Mouse (Mus musculus) liver, postnatal 0 days (tissue): ENCODE data around the gene Pde10a. TPM values are rescaled to one million over a fixed set of nuclear protein-coding genes. Genes with fewer than 3 reads are reported as not detected.

Source experiments
- ATAC-seq: fragments of 200-750 bp; cut with Nextera tagmentation; 2 replicates; pipeline ENCODE4 v1.8.0; 2017; ENCODE audit warnings: mild to moderate bottlenecking, moderate library complexity
- DNase-seq: peaks from one replicate; pipeline ENCODE4 v3.0.0-alpha.2; 2016
- H3K27ac ChIP-seq: fragments of 300-500 bp; sonication (generic); 2 replicates; pipeline ENCODE4 v1.5.1; 2014; ENCODE audit warnings: antibody characterized with exemption, moderate library complexity, mild to moderate bottlenecking, low read depth
- H3K27me3 ChIP-seq: fragments of 300-500 bp; sonication (generic); 2 replicates; pipeline ENCODE4 v1.6.1; 2014; ENCODE audit warnings: low read length, control low read depth, mixed read lengths; ENCODE audit not compliant: insufficient read depth
- H3K36me3 ChIP-seq: fragments of 300-500 bp; sonication (generic); replicated peaks from 2 replicates; pipeline ENCODE4 v1.6.1; 2014; ENCODE audit warnings: mild to moderate bottlenecking, control low read depth, low read length, moderate library complexity, mixed read lengths; ENCODE audit not compliant: insufficient read depth
- H3K4me1 ChIP-seq: fragments of 300-500 bp; sonication (generic); 2 replicates; pipeline ENCODE4 v1.6.1; 2014; ENCODE audit warnings: antibody characterized with exemption, mild to moderate bottlenecking, control low read depth; ENCODE audit not compliant: insufficient read depth
- H3K4me2 ChIP-seq: fragments of 300-500 bp; sonication (generic); 2 replicates; pipeline ENCODE4 v1.6.1; 2014; ENCODE audit warnings: low read depth, mild to moderate bottlenecking, low read length, moderate library complexity, mixed read lengths
- H3K4me3 ChIP-seq: fragments of 300-500 bp; sonication (generic); 2 replicates; pipeline ENCODE4 v1.5.1; 2014; ENCODE audit warnings: low read depth, low read length
- H3K9ac ChIP-seq: fragments of 300-500 bp; sonication (generic); replicated peaks from 2 replicates; pipeline ENCODE4 v1.6.1; 2014; ENCODE audit warnings: mild to moderate bottlenecking, moderate library complexity
- H3K9me3 ChIP-seq: fragments of 300-500 bp; sonication (generic); 2 replicates; pipeline ENCODE4 v1.6.1; 2016; ENCODE audit warnings: mild to moderate bottlenecking, control low read depth, low read length, mixed read lengths
- CTCF ChIP-seq: sonication (generic); IDR thresholded peaks from 2 replicates; pipeline ENCODE4 v1.5.1; 2016; ENCODE audit warnings: antibody characterized with exemption, low read depth
- EP300 ChIP-seq: IDR thresholded peaks from 2 replicates; pipeline ENCODE4 v1.6.1; 2016; ENCODE audit warnings: antibody characterized with exemption, low read depth, mild to moderate bottlenecking
- WGBS: fragments of 180-500 bp; shearing (Covaris S2); extraction: QIAGEN DNeasy Blood & Tissue Kit; methylation state at CpG from one replicate; pipeline ENCODE4 v1.1.7; 2014; ENCODE audit not compliant: insufficient replicate concordance; 5-methylcytosine and 5-hydroxymethylcytosine counted together
- polyA plus RNA-seq: library from polyadenylated mRNA; unstranded; fragments of >200 nt; fragmentation: Nextera tagmentation; extraction: Ambion mirVana; gene quantifications from 2 replicates; pipeline ENCODE4 v1.2.1, GENCODE M21; 2015

Gene Pde10a
- polyA plus RNA-seq, 1 experiment from 2014 or later = 0.90 TPM

DNA sequence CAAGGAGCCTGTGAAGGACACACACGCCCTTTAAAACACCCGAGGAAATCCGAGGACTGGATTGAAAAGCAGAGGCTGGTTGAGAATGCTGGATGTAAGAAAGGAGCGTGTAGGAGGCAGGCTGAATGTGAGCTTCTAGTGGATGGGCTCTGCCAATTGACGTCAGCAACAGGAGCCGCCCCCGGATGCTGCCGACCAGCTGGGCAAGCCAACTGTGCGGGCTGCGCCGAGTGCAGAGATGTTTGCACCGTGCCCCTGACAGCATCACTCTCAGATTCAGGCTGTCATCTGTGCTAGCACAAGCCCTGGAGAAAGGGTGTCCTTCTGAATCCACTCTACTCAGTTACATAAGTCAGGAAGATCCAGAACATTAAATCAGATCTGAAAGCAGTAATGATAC lies 37.3 kb upstream of the Pde10a start:
- Histone ChIP-seq H3K9ac (no peak overlapping the region), H3K4me1 (no peaks in the 10 kb centered on the region), H3K27me3 (no peaks in the 10 kb centered on the region), H3K27ac (no peak overlapping the region), H3K4me3 (no peak overlapping the region), H3K9me3 (no peaks in the 10 kb centered on the region), H3K36me3 (no peaks in the 10 kb centered on the region), H3K4me2 (no peak overlapping the region)
- DNase-seq = no peak
- TF ChIP-seq CTCF (no peak), EP300 (no peak)
- no peak for ATAC-seq
- WGBS = 61% methylated on average over 12 of the region's 12 CpGs

DNA sequence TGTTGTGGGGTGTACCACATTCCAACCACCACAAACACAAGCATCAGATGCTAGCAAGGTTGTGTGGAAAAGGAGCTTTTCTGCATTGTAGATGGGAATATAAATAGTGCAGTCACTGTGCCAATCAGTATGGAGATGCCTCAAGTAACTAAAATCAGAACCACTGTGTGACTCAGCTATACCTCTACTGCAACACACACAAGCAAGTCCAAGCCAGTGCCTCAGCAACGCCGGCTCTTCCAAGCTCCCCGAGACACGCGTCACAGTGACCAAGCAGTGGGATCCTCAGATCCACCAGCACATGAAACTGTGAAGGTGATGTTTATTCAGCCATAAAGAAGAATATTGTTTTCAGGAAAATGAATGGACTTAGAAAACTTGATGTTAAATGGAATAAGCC lies 34.2 kb upstream of the Pde10a start:
- H3K4me1 ChIP-seq = no peaks in the 10 kb centered on the region
- WGBS = 85% methylated on average over 5 of the region's 5 CpGs
- DNase-seq (no peak), ATAC-seq (no peak)
- H3K27me3 ChIP-seq = no peaks in the 10 kb centered on the region
- H3K9me3 ChIP-seq = no peaks in the 10 kb centered on the region
- no peaks in the 10 kb centered on the region for H3K36me3 ChIP-seq
- no peak overlapping the region for H3K4me3 ChIP-seq
- H3K27ac ChIP-seq = no peak overlapping the region
- TF ChIP-seq CTCF = no peak
- TF ChIP-seq EP300 = no peak
- no peak overlapping the region for H3K9ac ChIP-seq
- H3K4me2 ChIP-seq = no peak overlapping the region

DNA sequence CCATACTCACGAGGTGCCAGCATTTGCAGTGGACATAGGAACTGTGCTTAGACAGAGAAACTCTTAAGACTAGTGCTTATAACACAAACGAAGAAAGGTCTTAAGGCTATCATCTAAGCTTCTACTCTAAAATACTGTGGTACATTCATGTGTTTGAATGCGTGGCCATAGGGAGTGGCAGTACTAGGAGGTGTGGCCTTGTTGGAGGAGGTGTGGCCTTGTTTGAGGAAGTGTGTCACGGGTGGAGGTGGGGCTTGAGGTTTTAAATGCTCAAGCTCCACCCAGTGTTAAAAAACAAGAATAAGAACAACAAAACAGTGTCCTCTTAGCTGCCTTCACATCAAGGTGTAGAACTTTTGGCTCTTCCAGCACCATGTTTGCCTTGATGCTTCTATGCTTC lies 31.7 kb upstream of the Pde10a start:
- no peaks in the 10 kb centered on the region for H3K36me3 ChIP-seq
- H3K9ac ChIP-seq = no peak overlapping the region
- DNase-seq (no peak), ATAC-seq (no peak)
- no peak overlapping the region for H3K4me3 ChIP-seq
- TF ChIP-seq CTCF (no peak), EP300 (no peak)
- no peaks in the 10 kb centered on the region for H3K4me1 ChIP-seq
- no peaks in the 10 kb centered on the region for H3K27me3 ChIP-seq
- H3K9me3 ChIP-seq = no peaks in the 10 kb centered on the region
- WGBS = 75% methylated on average over 4 of the region's 4 CpGs
- H3K27ac ChIP-seq = no peak overlapping the region
- H3K4me2 ChIP-seq = no peak overlapping the region

DNA sequence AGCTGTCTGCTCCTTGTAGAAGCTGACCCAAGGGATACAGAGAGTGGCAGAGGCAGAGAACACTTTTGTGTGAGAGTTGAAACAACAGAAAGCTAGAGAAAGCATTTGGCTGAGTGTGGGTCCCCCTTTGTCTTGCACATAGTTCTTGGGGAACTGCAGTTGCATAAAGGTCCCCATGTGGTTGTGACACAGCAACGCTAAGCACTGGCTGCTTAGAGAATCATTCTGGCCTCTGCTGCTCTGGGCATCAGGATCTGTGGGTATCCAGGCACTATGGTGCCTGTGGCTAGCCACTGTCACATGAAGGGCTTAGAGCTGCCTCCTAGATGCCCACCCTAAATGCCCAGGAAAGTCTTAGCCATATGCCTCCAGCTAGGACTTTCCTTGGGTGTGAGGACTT lies 27.0 kb upstream of the Pde10a start:
- Histone ChIP-seq H3K9ac (no peak overlapping the region), H3K27ac (peak overlapping the region; percentile 55; the same call in 1 of the 2 replicates), H3K36me3 (no peaks in the 10 kb centered on the region), H3K9me3 (no peaks in the 10 kb centered on the region), H3K4me2 (peak overlapping the region; percentile 4; the same call in 1 of the 2 replicates), H3K4me1 (no peaks in the 10 kb centered on the region), H3K4me3 (no peak overlapping the region), H3K27me3 (no peaks in the 10 kb centered on the region)
- DNase-seq (no peak), ATAC-seq (no peak)
- TF ChIP-seq CTCF = no peak
- no peak for TF ChIP-seq EP300
- 65% methylated on average over 1 of the region's 1 CpGs for WGBS

DNA sequence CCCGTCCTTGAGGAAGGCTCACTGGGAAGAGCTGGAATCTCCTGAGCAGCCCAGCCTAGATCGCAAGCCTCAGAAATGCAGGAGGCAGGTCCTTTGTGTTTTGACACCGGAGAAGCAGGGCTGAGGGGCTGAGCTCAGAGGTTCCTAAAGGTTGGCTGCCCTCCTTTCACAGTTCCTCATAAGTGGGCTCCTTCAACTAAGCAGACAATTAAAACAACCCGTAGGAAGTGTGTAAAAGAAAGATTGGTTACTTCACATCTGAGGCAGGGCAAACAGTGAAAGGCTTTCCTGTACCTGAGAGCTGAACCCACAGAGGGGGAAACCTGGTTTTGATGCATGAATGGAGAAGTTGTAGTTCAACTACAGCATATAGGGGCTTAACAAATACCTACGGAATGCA lies 26.5 kb upstream of the Pde10a start:
- peak overlapping the region; percentile 4; the same call in 1 of the 2 replicates for H3K4me2 ChIP-seq
- no peaks in the 10 kb centered on the region for H3K27me3 ChIP-seq
- no peak overlapping the region for H3K4me3 ChIP-seq
- DNase-seq (no peak), ATAC-seq (no peak)
- H3K9me3 ChIP-seq = no peaks in the 10 kb centered on the region
- no peak overlapping the region for H3K9ac ChIP-seq
- no peaks in the 10 kb centered on the region for H3K36me3 ChIP-seq
- TF ChIP-seq CTCF = no peak
- TF ChIP-seq EP300 = no peak
- peak overlapping the region; percentile 55; the same call in 1 of the 2 replicates for H3K27ac ChIP-seq
- 33% methylated on average over 5 of the region's 5 CpGs for WGBS
- no peaks in the 10 kb centered on the region for H3K4me1 ChIP-seq

DNA sequence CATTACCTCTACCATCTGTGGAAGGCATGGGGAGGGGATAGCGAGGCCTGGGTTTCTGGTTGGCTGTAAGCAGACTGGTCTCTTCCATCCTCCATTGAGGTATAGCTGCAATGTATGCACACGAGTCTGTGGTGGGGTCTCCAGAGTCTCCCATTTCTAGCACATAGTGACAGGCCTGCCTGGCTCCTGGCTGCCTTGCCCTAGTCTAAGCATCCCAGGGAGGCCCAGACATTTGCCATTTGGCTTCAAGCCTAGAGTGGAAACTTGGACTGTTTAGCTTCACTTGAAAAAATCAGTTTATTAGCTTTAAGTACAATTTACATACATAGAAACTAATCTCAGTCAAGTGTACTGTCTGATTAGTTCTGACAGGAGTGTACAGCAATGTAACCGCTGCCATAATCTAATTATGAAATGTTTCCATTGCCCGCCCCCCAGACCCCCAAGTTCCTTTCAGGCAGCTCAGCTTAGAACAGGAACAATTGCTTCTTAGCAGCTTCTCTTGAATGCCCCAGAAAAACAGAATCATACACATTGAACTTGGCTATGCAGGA lies 25.5 kb upstream of the Pde10a start:
- 59% methylated on average over 4 of the region's 4 CpGs for WGBS
- ATAC-seq (no peak), DNase-seq (no peak)
- Histone ChIP-seq H3K27me3 (no peaks in the 10 kb centered on the region), H3K4me3 (no peak overlapping the region), H3K9ac (no peak overlapping the region), H3K36me3 (no peaks in the 10 kb centered on the region), H3K27ac (no peak overlapping the region), H3K9me3 (no peaks in the 10 kb centered on the region), H3K4me2 (no peak overlapping the region), H3K4me1 (no peaks in the 10 kb centered on the region)
- TF ChIP-seq CTCF (no peak), EP300 (no peak)

DNA sequence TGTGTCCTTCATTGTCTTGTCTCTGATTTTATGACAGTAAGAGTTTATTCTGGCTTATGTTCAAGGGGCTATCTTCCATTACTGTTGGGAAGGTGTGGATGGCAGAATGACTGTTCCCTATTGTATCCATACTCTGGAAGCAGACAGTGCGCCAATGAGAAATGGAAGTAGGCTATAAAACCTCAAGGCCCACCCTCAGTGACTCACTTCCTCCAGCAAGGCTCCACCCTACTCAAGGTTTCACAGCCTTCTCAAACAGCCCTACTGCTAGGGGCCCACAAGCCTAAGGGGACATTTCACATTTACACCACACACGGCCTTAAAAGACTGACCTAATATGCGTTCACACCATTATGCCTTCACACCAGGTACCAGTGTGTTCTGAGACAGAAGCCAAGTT lies 20.8 kb upstream of the Pde10a start:
- no peak overlapping the region for H3K4me2 ChIP-seq
- TF ChIP-seq EP300 (no peak), CTCF (no peak)
- H3K27me3 ChIP-seq = no peaks in the 10 kb centered on the region
- DNase-seq (no peak), ATAC-seq (no peak)
- no peak overlapping the region for H3K27ac ChIP-seq
- no peaks in the 10 kb centered on the region for H3K36me3 ChIP-seq
- 73% methylated on average over 3 of the region's 3 CpGs for WGBS
- H3K9ac ChIP-seq = no peak overlapping the region
- H3K4me3 ChIP-seq = no peak overlapping the region
- no peaks in the 10 kb centered on the region for H3K9me3 ChIP-seq
- H3K4me1 ChIP-seq = no peaks in the 10 kb centered on the region
